8 mouse cellular contexts compared by ENCODE assay signal in genomic region chr9:58902869-58903585, GRCm38 (mm10).
DNase-seq lines count a peak whose midpoint lies in the region; ATAC-seq and TF ChIP-seq lines count a peak whose summit lies in the region.

No protein-coding gene starts in this region.

- H3K9ac ChIP-seq in ES-E14 (ENCODE audit: insufficient read depth, low read depth, low read length, poor library complexity, severe bottlenecking) = no peak overlapping the region
- no peak overlapping the region for H3K9ac ChIP-seq in forebrain, embryonic 13.5 days

- 0 out of 2 replicates have a peak, but pooled peaks have one; percentile 13 for ATAC-seq in forebrain, embryonic 13.5 days

- peak; percentile 77; the same call in 1 of the 2 replicates for TF ChIP-seq CTCF in brain, embryonic 14.5 days (IDR thresholded peaks at IDR 0.05; ENCODE audit: borderline replicate concordance, extremely low read depth, insufficient read depth, insufficient read length)

- in situ Hi-C loops in ES-E14 (cut with MboI; ENCODE audit: low sequenced_read_pairs in 2 of 2, unreplicated experiment in 2 of 2) = loop anchor here (5.0 to 10.0 kb wide), 2 partner anchors 342 to 349 kb away; no protein-coding TSS in a partner anchor

- no peaks in the 10 kb centered on the region for H3K4me1 ChIP-seq in ES-E14 (ENCODE audit: control insufficient read depth in 2 of 2, insufficient read depth in 2 of 2, low read length in 2 of 2, poor library complexity in 1 of 2)
- no peaks in the 10 kb centered on the region for H3K4me1 ChIP-seq in forebrain, embryonic 13.5 days

- H3K4me2 ChIP-seq in forebrain, embryonic 13.5 days = no peak overlapping the region

- no peaks in the 10 kb centered on the region for H3K27me3 ChIP-seq in forebrain, embryonic 13.5 days

- H3K9me3 ChIP-seq in ES-E14 (ENCODE audit: control insufficient read depth, insufficient read depth, low read depth, low read length) = no peaks in the 10 kb centered on the region
- H3K9me3 ChIP-seq in forebrain, embryonic 13.5 days (replicated peaks) = no peaks in the 10 kb centered on the region

- peak; percentile 38 for DNase-seq in kidney, adult 18-20 months
- DNase-seq in kidney, adult 11 months = no peak
- DNase-seq in ES-E14 (ENCODE audit: low read depth, low spot score) = peak; percentile 55
- DNase-seq in brain, embryonic 14.5 days (ENCODE audit: low read depth) = peak; percentile 79
- DNase-seq in large intestine, adult 2 months (ENCODE audit: low read depth, low spot score) = peak; percentile 31
- peak; percentile 42 for DNase-seq in lung, postnatal 25 days (ENCODE audit: low spot score)
- DNase-seq in thymus, postnatal 36 days = peak; percentile 7 to 19

- H3K4me3 ChIP-seq in ES-E14 (ENCODE audit: insufficient read depth in 1 of 2, low read depth in 1 of 2, low read length in 2 of 2, poor library complexity in 1 of 2, severe bottlenecking in 1 of 2) = no peak overlapping the region
- H3K4me3 ChIP-seq in forebrain, embryonic 13.5 days = no peak overlapping the region

- 64% methylated on average over 6 of the region's 6 CpGs for WGBS in forebrain, embryonic 13.5 days
- 69% methylated on average over 6 of the region's 6 CpGs for WGBS in large intestine, adult 2 months

- no peak for TF ChIP-seq POLR2A in brain, embryonic 14.5 days (IDR thresholded peaks at IDR 0.05; ENCODE audit: borderline replicate concordance, extremely low read depth, insufficient read depth, insufficient read length, poor library complexity, severe bottlenecking)

- no peak overlapping the region for H3K27ac ChIP-seq in ES-E14 (ENCODE audit: insufficient read depth, low read depth, low read length, poor library complexity, severe bottlenecking)
- no peak overlapping the region for H3K27ac ChIP-seq in forebrain, embryonic 13.5 days

- no peaks in the 10 kb centered on the region for H3K36me3 ChIP-seq in ES-E14 (ENCODE audit: control insufficient read depth, insufficient read depth, low read length, poor library complexity, severe bottlenecking)
- peaks cover 33% of the 10 kb centered on the region for H3K36me3 ChIP-seq in forebrain, embryonic 13.5 days (ENCODE audit: poor library complexity, severe bottlenecking)

TF ChIP-seq in ES-E14, 5 proteins besides CTCF, POLR2A, EP300 and RAD21:
- TF ChIP-seq ZC3H11A (IDR thresholded peaks at IDR 0.05; ENCODE audit: borderline replicate concordance, low read depth, low read length) (peak; percentile 87), CHD2 (IDR thresholded peaks at IDR 0.05; ENCODE audit: low read depth, low read length) (no peak), MAFK (IDR thresholded peaks at IDR 0.05; ENCODE audit: insufficient read depth, low read depth, low read length) (no peak)
